Comparison of ENCODE assay signal across 14 mouse cellular contexts in the genomic region with DNA sequence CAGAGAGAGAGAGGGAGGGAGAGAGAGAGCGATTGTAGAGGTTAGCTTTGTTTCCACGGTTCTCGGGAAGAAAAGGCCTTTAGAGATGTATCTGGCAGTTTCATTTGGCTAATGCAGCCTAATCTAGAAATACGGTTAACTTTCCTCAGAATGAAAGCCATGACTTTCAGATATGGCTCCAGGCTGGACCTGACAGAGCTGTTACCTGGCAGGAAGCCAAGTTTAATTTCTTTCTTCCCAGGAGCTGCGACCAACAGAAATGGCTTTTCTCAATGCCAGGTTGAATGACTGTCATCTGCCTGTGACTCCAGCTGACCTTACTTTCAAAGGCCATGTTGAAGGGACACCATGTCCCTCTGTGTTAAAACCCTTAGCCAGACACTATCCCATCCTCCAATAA.
DNase-seq lines count a peak whose midpoint lies in the region; ATAC-seq lines count a peak whose summit lies in the region.
"Had no signal": no experiment of that assay in that cellular context is flagged by ENCODE, and none has a peak within 500 bp of the region (broad histone marks: within the 10 kb centered on the region; RNA-seq: fewer than 3 reads in every experiment).

No protein-coding gene starts in this region.

- H3K4me1 ChIP-seq in heart, embryonic 15.5 days (replicated peaks): peaks cover 20% of the 10 kb centered on the region
- H3K4me1 ChIP-seq: megakaryocyte, embryonic 14.5 days had no signal

- no peaks in the 10 kb centered on the region for H3K36me3 ChIP-seq in heart, embryonic 15.5 days
- H3K36me3 ChIP-seq: heart, embryonic 10.5 days had no signal

- intact Hi-C loops in heart, postnatal 14 days (cut with DNase I): no loop called here

- H3K4me2 ChIP-seq in heart, embryonic 15.5 days: no peak overlapping the region

- peak; percentile 36 for DNase-seq in cerebellum, adult 9-10 months
- no peak for DNase-seq in cerebellum, adult 11 months
- DNase-seq in heart, postnatal 14 days: no peak
- peak; percentile 38 for DNase-seq in retina, postnatal 1 day
- DNase-seq in retina, embryonic 14.5 days (ENCODE audit: low spot score): no peak
- DNase-seq in urinary bladder, postnatal 4 days (ENCODE audit: low spot score in 2 of 2): no peak
- DNase-seq in testis, postnatal 14 days (ENCODE audit: low spot score): no peak
- DNase-seq: adrenal gland, postnatal 10 days; gastrocnemius, adult 2 months; kidney, adult 11 months; kidney, postnatal 14 days had no signal

- no peak overlapping the region for H3K27ac ChIP-seq in heart, embryonic 15.5 days
- H3K27ac ChIP-seq: gastrocnemius, adult 2 months; heart, embryonic 10.5 days had no signal

- H3K27me3 ChIP-seq in heart, embryonic 15.5 days: no peaks in the 10 kb centered on the region

- ATAC-seq in heart, embryonic 15.5 days (replicated peaks; ENCODE audit: insufficient number of reproducible peaks, insufficient read depth, low FRiP score, low read depth): 0 out of 2 replicates have a peak, but pooled peaks have one; percentile 10

- WGBS in heart, embryonic 15.5 days: 25% methylated on average over 5 of the region's 5 CpGs

- no peak overlapping the region for H3K4me3 ChIP-seq in heart, embryonic 15.5 days
- H3K4me3 ChIP-seq: gastrocnemius, adult 2 months; heart, embryonic 10.5 days had no signal

- H3K9ac ChIP-seq in heart, embryonic 15.5 days: no peak overlapping the region

- no peaks in the 10 kb centered on the region for H3K9me3 ChIP-seq in heart, embryonic 15.5 days (replicated peaks)
- H3K9me3 ChIP-seq: heart, embryonic 10.5 days had no signal

Comparison
In these comparisons a context has a peak if more than half of its experiments do, and no peak if none do; other contexts are left out.
1. DNase-seq: peak in cerebellum, adult 9-10 months (single experiment) and retina, postnatal 1 day (single experiment); none in cerebellum, adult 11 months (single experiment), heart, postnatal 14 days (0 of 2), retina, embryonic 14.5 days (single experiment), urinary bladder, postnatal 4 days (0 of 2) and testis, postnatal 14 days (single experiment).